Mouse (Mus musculus) thymus, adult 2 months (tissue): Measurements from ENCODE around the gene Epas1.

Source experiments
- CTCF ChIP-seq: fragments of 200-500 bp; IDR thresholded peaks from 2 replicates; pipeline ENCODE4 v1.5.1; 2012; ENCODE audit warnings: mild to moderate bottlenecking, control low read depth, low read length, moderate library complexity, borderline replicate concordance; ENCODE audit not compliant: control insufficient read depth, poor library complexity, insufficient read depth; ENCODE audit errors: extremely low read depth
- POLR2A ChIP-seq: fragments of 200-500 bp; IDR thresholded peaks from 2 replicates; pipeline ENCODE4 v1.6.1; 2012; ENCODE audit warnings: mild to moderate bottlenecking, low read length, control low read depth, moderate library complexity; ENCODE audit not compliant: control insufficient read depth, poor library complexity, insufficient read depth; ENCODE audit errors: extremely low read depth

DNA sequence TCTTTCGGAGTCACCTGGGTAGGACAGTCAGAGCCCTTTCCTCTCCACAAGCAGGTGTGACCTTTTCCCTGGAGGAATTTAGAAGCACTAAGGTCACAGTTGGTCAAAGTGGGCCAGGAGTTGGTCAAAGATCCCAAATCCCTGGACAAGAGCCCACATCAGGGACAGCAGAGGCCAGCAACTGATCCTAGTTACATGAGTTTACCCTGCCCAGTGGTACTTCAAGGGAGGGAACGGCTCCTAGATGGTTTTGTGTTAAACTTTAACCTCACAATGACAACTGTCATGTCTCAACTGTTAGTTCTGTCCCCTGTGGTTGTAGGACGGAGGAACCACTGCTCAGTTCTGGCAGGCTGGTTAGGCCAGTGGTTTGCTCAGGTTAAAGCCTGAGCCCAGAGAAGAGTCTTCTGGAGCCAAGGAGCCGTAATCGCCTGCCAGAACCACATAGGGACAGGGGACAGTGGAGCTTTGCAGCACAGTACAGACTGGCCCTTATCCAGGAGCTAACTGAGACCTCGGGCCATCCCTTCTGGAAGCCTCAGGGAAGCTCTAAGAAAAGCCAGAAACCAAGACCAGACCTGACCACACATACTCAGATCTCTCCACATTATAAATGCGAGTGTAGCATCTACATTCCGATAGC, 12.4 kb downstream of the Epas1 start:
- TF ChIP-seq POLR2A = no peak
- no peak for TF ChIP-seq CTCF
